Mouse (Mus musculus) E14TG2a.4 (cell line): ENCODE data around the gene Wdfy3.

Experiments
- CTCF ChIP-seq: conservative IDR thresholded peaks from 2 replicates; pipeline ENCODE4 v1.5.1; 2014; ENCODE audit warnings: low read length
- POU5F1 ChIP-seq: IDR thresholded peaks from 2 replicates; pipeline ENCODE4 v1.6.1; 2014; ENCODE audit warnings: low read length, borderline replicate concordance

GRCm38 (mm10) chr5:101992969-101993670, 76.6 kb downstream of the Wdfy3 start:
- TF ChIP-seq POU5F1, result no peak
- TF ChIP-seq CTCF, result no peak
